Mouse (Mus musculus) adrenal gland, adult 2 months (tissue): Measurements from ENCODE around the gene Btbd3. TPM values are rescaled to one million over a fixed set of nuclear protein-coding genes. Genes with fewer than 3 reads are reported as not detected.

ENCODE experiments used
- DNase-seq: peaks from one replicate; pipeline ENCODE4 v3.0.0; 2021
- polyA plus RNA-seq: library from polyadenylated mRNA; depleted of rRNA; stranded (reverse); fragments of >200 nt; gene quantifications from 2 replicates; pipeline ENCODE4 v1.2.3, GENCODE M21; 2012
- total RNA-seq, 2 experiments: library from RNA; stranded (reverse); gene quantifications; 2 replicates each; pipeline ENCODE4 v1.2.3; 2021

Btbd3 gene
- total and polyA plus RNA-seq, 3 experiments: 4.5 to 19.7 (median 18.3) TPM

- DNase-seq: no peak
These were observed 132.2 kb downstream of the Btbd3 start for GRCm38 (mm10) chr2:138388591-138388990.

DNA sequence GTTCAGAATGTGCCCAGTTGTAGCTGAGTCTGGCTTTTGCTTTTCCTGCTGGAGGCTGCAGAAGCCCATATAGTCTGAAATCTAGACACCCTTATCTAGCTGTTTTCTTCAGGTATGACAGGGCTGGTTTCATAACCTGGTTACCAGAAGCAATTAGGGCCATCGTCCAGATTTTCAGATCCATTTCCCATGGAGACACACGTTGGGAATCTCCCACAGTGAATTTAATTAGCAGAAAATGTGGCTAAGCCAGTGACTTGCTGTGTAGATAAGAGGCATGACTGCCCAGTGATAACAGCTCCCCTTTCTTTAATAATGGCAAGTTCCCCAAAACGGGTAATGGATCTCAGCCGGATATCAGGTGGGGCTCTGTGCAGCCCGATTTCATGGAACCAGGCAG lies 146.7 kb downstream of the Btbd3 start:
- no peak for DNase-seq

DNA sequence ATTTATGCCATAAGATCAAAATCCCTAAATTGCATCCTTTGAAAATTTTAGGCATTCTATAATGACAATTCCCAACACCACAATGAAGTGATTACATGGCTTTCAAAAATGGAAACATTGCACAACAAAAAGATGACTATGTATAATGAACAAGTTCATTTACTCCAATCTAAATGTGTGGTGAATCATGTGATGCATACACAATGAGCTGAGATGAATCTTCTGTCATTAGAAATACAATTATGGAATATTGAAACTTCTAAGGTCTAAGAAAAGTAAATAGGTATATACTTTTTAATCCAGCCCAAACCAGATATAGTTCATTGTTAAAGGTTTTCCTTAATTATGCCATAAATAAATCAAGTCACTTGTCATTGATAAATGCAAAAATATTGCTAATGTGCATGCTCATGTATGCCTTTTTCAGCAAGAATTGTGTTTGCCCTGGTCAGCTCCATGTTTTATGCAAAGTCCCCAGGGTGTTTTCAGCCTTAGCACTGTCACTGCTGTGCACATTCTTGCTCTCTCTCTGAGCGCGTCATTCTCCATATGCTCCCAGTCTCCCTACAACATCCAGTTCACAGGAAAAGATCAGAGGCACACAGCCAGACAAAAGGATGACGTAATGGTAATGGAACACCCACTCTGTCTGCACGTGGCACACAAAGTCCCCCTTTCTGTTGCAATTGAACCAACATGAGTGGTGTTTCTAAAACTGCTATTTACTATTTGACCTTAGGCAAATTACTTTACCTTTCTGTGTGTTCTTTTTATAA lies 149.6 kb downstream of the Btbd3 start:
- DNase-seq: no peak

- DNase-seq: no peak
These were observed 150.3 kb downstream of the Btbd3 start for GRCm38 (mm10) chr2:138406703-138407102.

- DNase-seq: no peak
These were observed 156.2 kb downstream of the Btbd3 start for GRCm38 (mm10) chr2:138412537-138412936.

- DNase-seq: no peak
These were observed 166.0 kb downstream of the Btbd3 start for GRCm38 (mm10) chr2:138422321-138422720.

GRCm38 (mm10) chr2:138431991-138432390 lies 175.6 kb downstream of the Btbd3 start:
- DNase-seq: no peak

- DNase-seq: no peak
These were observed 190.1 kb downstream of the Btbd3 start for GRCm38 (mm10) chr2:138446466-138446865.

DNA sequence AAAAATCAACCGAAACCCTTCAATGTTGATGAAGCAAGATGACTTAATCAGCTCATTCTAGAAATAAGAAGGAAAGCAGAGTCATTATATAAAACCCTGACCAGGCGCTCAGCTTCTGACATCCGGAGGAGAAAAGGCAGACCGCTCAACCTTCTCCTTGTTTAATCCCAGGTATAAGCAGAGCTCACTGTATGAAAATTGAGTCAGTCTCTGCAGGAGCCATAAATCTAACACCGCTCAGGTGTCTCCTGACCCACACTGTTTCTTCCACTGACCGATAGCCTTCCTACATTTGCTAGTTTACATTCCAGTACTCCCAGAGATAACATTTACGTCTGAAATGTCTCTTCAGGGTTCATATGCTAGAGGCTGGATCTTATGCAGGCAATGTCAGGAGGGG lies 190.6 kb downstream of the Btbd3 start:
- no peak for DNase-seq

- no peak for DNase-seq
These were observed 191.3 kb downstream of the Btbd3 start for GRCm38 (mm10) chr2:138447681-138448080.

DNA sequence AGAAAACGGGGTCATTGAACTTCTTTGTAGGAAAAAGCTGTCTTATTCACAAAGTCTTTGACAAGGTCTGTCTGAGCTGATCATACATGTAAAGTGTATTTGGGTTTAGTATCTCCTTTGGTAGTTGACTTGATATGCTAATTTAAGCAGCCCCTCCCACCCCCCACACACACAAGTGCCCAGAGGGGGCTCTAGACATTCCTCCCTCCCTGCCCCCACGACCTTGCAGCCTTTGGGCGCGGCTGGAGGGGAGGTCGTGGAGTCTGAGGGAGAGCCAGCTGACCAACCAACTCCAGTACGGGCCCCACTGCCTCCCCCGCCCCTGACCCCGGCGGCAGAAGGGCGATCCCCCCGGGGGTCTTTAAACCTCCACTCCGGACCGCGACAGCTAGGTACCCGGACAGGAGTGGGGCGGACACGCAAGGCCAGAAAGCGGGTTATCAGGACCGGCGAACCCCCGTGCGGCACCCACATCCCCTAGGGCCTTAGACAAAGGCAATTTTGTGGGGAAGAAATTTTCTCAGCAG lies 211.7 kb downstream of the Btbd3 start:
- no peak for DNase-seq

DNA sequence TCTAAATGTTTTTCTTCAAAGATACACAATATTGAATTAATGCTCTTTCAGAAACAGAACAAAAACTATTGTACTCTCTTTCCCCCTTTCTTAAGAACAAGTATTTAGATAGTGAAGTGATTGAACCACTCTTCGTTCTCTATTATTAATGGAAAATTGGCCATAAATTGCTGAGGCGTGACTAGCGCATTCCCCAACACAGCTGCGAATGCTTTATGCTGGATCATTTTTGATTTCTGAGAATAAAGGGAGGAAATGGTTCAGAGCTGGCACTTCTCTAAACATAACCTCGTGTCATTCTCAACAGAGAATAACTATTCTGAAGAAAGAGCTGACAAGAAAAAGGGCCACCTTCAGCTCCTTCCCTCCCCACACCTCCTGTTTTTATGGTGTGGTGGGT lies 217.0 kb downstream of the Btbd3 start:
- DNase-seq: no peak

DNA sequence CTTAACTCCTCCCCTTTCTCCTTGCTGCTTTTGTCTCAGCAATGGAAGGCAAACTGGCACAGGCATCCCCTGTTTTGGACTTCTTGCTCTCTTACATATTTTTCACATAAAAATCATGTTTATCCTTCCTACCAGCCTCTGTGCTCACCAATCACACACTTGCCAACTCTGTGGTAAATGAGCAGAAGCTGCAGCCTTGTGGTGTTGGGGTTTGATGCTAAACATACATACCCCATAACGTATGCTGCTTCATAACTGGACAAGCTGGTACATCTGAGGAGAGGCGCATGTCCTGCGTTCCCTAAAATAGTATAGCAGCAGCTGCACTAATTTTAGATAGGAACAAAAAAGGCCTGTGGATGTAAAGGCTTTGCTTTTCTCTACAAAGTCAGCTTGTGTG lies 220.1 kb downstream of the Btbd3 start:
- DNase-seq: no peak

DNA sequence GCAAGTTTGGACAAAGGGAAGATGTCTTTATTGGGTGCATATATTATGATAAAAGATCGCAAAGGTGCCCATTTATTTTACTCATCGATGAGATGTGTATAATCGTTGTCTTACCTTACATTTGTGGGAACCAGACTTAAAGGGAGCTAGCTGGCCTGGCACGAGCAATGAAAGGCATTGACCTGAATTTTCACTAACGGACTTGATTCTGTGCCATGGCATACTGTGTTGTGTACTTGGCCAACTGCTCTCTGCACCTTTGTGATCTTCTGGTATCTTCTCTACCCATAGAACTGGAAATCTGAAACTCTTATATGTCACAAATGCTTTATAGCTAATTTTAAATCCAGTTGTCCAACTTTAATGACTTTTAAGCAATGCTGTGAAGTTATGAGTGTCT lies 220.9 kb downstream of the Btbd3 start:
- DNase-seq: no peak

GRCm38 (mm10) chr2:138482541-138482940 lies 226.2 kb downstream of the Btbd3 start:
- DNase-seq: no peak

GRCm38 (mm10) chr2:138484871-138485270 lies 228.5 kb downstream of the Btbd3 start:
- DNase-seq: no peak

GRCm38 (mm10) chr2:138490688-138491405 lies 234.5 kb downstream of the Btbd3 start:
- DNase-seq: no peak

DNA sequence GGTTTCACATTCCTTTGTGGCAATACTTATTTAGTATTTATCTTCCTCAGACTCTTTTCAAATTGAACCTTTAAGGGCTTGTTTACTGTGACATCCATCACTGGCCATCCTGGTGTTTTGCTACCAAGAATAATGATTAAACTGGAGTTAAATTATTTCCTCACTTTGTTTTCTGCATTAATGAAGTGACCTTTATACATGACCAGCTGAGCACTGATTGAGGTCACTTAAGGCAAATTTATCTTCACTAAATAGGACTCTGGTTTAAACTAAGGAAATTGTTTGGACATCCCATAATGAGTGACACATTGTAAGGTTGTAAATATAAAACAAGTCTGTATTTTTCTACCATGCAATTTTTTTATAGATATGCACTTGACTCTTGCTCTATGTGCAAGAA lies 235.8 kb downstream of the Btbd3 start:
- no peak for DNase-seq

DNA sequence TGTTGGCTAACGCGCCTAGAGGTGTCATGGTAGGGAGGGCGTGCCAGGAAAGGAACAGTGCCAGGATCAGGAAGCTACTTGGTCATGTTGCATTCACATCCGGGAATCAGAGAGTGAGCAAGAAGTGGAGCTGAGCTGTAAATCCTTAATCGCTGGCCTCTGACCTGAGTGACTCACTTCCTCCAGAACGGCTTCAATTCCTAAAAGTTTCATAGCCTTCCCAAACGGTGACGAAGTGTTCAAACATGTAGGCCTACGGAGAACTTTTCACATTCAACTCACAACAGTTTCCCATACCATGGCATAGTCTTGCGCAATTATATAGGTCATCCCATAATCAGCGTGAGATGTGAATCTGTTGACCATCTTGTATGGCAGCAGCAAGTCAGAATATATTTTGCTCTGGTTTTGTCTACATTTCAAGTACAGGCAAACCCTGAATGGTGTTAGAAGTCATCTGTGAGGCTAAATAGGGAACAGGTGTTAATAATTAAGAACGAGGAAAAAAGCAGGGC lies 247.6 kb downstream of the Btbd3 start:
- no peak for DNase-seq

- no peak for DNase-seq
These were observed 259.2 kb downstream of the Btbd3 start for GRCm38 (mm10) chr2:138515531-138515930.

DNA sequence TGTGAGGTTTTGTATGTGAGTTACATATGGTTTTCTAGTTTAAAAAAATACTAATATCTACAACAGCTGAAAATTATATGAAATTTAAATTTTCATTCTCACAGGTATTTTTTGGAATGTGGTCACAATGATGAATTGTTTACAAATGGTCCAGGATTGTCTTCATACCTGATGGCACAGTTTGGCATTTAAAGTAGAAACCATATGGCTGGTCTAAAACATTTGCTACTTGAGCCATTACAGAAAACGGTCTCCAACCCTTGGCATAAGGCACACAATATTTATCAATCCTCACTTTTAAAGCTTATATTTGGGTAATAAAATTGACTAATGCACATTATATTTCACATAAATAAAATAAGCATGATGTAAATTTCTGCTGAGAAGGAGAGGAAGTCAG lies 272.1 kb downstream of the Btbd3 start:
- no peak for DNase-seq

- no peak for DNase-seq
These were observed 275.0 kb downstream of the Btbd3 start for GRCm38 (mm10) chr2:138531160-138531967.
